Mouse (Mus musculus): ENCODE measurements at regions not wholly inside any gene's neighbourhood (a gene's known extent, or its start where the extent isn't known, plus 50 kb on each side); places are given as distances from the start of the nearest gene placed in this dataset.

- no peak for ATAC-seq (replicated peaks; ENCODE audit: poor library complexity, severe bottlenecking)
Measured at GRCm38 (mm10) chr4:137110276-137110675, 61.7 kb upstream of the Zbtb40 start.

GRCm38 (mm10) chr4:137104447-137105044 is 55.9 kb upstream of the Zbtb40 start:
- ATAC-seq (replicated peaks; ENCODE audit: poor library complexity, severe bottlenecking), result no peak

GRCm38 (mm10) chr4:137101169-137101568 is 52.6 kb upstream of the Zbtb40 start:
- ATAC-seq (replicated peaks; ENCODE audit: poor library complexity, severe bottlenecking), result no peak

GRCm38 (mm10) chr4:137100756-137101155 is 52.2 kb upstream of the Zbtb40 start:
- no peak for ATAC-seq (replicated peaks; ENCODE audit: poor library complexity, severe bottlenecking)
